Mouse (Mus musculus) cerebellum, adult 2 months (tissue): ENCODE measurements at regions not wholly inside any gene's neighbourhood (a gene's known extent, or its start where the extent isn't known, plus 50 kb on each side); places are given as distances from the start of the nearest gene placed in this dataset.

Experiments
- DNase-seq, 2 experiments: peaks; one replicate each; pipeline ENCODE4 v3.0.0; 2021
- H3K27ac ChIP-seq: fragments of 200-500 bp; 2 replicates; pipeline ENCODE4 v1.5.1; 2012; ENCODE audit warnings: low read length, control low read depth, inconsistent platforms; ENCODE audit not compliant: insufficient read depth
- H3K27me3 ChIP-seq: fragments of 200-500 bp; 2 replicates; pipeline ENCODE4 v1.6.1; 2012; ENCODE audit warnings: inconsistent platforms, mild to moderate bottlenecking, low read length, moderate library complexity; ENCODE audit not compliant: control insufficient read depth, insufficient read depth
- H3K4me1 ChIP-seq: fragments of 200-500 bp; 2 replicates; pipeline ENCODE4 v1.6.1; 2011; ENCODE audit warnings: low read length; ENCODE audit not compliant: control insufficient read depth, insufficient read depth
- H3K4me3 ChIP-seq: fragments of 200-500 bp; replicated peaks from 2 replicates; pipeline ENCODE3; 2011; ENCODE audit warnings: mild to moderate bottlenecking, low read depth, low read length, control low read depth; ENCODE audit not compliant: insufficient read depth
- CTCF ChIP-seq: fragments of 200-500 bp; IDR thresholded peaks from 2 replicates; pipeline ENCODE4 v1.5.1; 2011; ENCODE audit warnings: low read depth, mild to moderate bottlenecking, control low read depth, low read length, moderate library complexity, borderline replicate concordance; ENCODE audit not compliant: insufficient read depth
- POLR2A ChIP-seq: fragments of 200-500 bp; IDR thresholded peaks from 2 replicates; pipeline ENCODE4 v1.6.1; 2011; ENCODE audit warnings: low read length, control low read depth, borderline replicate concordance; ENCODE audit not compliant: insufficient read depth
- WGBS: fragments of 180-500 bp; shearing (Covaris S2); methylation state at CpG from one replicate; pipeline ENCODE4 v1.1.7; 2018; 5-methylcytosine and 5-hydroxymethylcytosine counted together

DNA sequence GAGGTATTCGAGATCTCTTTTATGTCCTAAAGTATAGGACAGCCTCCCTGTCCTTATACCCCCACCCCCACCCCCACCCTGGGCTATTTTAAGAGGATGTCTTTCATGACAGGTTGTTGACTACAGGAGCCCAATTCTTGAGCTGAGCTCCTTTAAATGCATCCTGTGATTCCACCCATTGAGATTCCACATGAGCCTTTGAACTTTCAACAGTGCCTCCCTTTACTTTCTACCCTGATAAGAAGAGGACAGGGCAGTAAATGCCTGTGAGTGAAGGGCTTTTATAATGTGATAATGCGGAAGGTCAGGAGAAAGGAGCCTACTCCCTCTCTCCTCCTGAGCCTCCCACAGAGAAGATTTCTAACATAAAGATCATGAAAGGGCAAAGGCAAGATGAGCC is 97.2 kb upstream of the Lmcd1 start:
- DNase-seq = no peak
- WGBS = 51% methylated on average over 2 of the region's 2 CpGs
- TF ChIP-seq POLR2A (no peak), CTCF (no peak)
- Histone ChIP-seq H3K4me1 (no peaks in the 10 kb centered on the region), H3K4me3 (no peak overlapping the region), H3K27ac (no peak overlapping the region), H3K27me3 (no peaks in the 10 kb centered on the region)

DNA sequence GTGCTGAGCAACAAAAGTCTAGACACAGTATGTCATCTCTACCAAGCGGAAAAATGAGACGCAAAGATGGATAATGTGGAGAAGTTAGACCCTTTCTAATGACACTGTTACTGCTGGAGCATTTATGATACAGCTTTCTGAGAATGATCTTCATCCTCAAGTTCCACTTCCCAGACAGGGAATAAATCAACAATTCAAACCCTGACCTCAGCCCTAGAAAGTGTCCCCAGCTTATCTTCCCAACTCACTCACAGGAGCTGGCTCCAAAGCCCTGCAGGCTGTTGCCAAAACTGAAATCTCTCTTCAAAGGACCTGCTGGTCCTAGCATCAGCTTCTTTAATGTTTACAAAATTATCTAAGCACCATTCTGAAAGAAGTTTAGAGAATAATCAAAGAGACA is 85.9 kb upstream of the Lmcd1 start:
- DNase-seq = no peak
- TF ChIP-seq POLR2A (no peak), CTCF (no peak)
- WGBS = 95% methylated on average over 2 of the region's 2 CpGs
- Histone ChIP-seq H3K4me1 (no peaks in the 10 kb centered on the region), H3K4me3 (no peak overlapping the region), H3K27ac (no peak overlapping the region), H3K27me3 (no peaks in the 10 kb centered on the region)

DNA sequence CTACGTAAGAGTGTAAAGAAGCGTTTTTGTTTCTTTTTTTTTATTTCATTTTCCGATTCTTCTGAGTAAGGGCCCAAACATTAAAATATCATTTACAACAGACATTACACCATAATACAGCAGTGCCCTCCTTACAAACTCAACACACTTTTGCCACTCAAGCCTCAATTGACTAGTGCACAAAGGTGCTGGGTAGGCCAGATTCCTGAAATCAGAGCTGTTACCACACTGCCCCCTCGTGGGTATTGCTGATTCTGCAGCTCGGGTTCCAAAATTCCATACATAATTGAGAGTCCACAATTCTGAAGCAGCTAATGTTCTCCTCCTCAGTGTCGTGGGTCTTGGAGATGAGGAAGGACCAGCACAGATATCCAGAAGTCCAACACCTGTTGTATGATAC is 82.5 kb upstream of the Lmcd1 start:
- Histone ChIP-seq H3K27me3 (no peaks in the 10 kb centered on the region), H3K27ac (no peak overlapping the region), H3K4me1 (no peaks in the 10 kb centered on the region), H3K4me3 (no peak overlapping the region)
- 49% methylated on average over 6 of the region's 6 CpGs for WGBS
- peak; percentile 24 to 66 for DNase-seq
- TF ChIP-seq POLR2A (no peak), CTCF (peak; percentile 82)

DNA sequence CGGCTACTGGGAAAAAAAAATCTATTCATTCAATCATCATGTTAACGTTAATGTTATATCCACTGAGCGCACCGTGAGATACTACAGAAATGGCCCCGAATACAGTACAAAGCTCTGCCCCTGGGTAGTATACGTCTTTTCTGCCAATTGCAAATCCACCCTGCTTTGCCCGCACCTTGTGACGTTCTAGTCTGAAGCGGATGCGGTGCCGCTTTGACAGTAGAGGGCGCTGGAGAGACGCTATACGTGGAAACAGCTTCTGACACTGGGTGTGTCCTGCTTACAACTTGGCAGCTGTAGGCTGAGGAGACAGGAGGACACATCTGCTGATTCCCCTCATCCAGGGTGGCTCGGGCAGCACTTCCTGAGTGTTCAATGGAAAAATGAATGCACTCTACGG is 76.1 kb upstream of the Lmcd1 start:
- Histone ChIP-seq H3K27me3 (no peaks in the 10 kb centered on the region; the same call in 1 of the 2 replicates), H3K4me1 (no peaks in the 10 kb centered on the region), H3K27ac (no peak overlapping the region), H3K4me3 (peak overlapping the region; percentile 23)
- DNase-seq = peak; percentile 46 to 52
- no peak for TF ChIP-seq POLR2A
- peak; percentile 75 for TF ChIP-seq CTCF
- 8% methylated on average over 16 of the region's 16 CpGs for WGBS

DNA sequence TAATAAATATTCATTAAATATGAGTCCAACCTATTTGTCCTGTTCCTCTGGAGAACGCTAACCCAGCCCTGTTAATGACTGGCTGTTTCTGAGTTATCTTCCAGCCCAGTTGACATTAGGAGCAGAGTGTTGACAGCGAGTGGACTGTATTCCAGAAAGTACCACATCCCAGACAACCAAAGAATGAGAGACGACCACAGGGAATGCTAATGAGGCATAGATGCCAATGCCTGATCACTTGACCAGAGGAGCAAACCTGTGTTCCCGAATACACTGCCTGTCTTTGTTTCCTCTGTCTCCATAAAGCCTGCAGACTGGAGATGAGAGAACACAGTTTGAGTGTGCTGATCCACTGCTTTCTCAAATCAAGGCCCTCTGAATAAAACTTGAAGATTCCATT is 74.3 kb upstream of the Lmcd1 start:
- Histone ChIP-seq H3K27ac (no peak overlapping the region), H3K27me3 (no peaks in the 10 kb centered on the region; the same call in 1 of the 2 replicates), H3K4me1 (no peaks in the 10 kb centered on the region), H3K4me3 (no peak overlapping the region)
- no peak for DNase-seq
- WGBS = 49% methylated on average over 4 of the region's 4 CpGs
- TF ChIP-seq POLR2A = no peak
- TF ChIP-seq CTCF = no peak

DNA sequence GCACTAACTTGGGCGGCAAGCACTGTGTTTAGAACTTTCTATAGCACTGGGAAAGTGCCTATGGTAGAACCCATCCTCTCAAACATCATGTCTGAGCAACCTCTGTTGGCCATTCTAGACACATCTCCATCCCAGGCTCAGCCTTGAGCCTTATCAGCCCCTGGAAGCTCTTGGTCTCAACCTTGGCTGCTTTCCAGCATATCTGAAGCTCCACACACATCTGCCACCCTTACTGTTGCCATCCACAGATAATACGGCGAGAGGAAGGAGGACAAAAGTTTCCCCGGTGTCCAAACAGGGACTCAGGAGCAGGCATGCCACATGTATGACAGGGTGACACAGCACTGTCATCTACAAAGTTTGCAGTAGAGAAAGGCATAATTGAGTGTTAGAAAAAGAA is 71.4 kb upstream of the Lmcd1 start:
- Histone ChIP-seq H3K27me3 (no peaks in the 10 kb centered on the region), H3K27ac (no peak overlapping the region), H3K4me3 (no peak overlapping the region), H3K4me1 (no peaks in the 10 kb centered on the region)
- WGBS = 54% methylated on average over 4 of the region's 4 CpGs
- TF ChIP-seq POLR2A (no peak), CTCF (no peak)
- DNase-seq = no peak

DNA sequence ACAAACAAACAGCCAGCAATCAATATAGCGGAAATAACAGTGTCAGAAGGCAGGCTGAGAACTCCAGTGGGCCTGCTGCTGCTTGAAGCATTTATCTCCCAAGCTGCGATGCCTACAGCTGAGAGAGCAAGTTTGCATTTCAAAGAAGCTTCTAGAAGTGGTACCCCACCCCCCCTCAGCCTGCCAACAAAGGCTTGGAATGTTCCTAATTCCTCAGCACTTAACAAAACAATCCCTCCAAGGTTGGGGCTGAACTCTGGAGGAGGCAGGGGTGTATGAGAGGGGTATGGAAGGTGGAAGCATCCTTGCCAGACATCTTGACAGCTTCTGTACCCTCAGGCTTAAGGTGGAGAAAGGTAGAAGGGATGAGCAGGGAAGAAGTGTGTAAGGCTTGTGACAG is 70.2 kb upstream of the Lmcd1 start:
- Histone ChIP-seq H3K4me3 (no peak overlapping the region), H3K27ac (no peak overlapping the region), H3K4me1 (no peaks in the 10 kb centered on the region), H3K27me3 (no peaks in the 10 kb centered on the region)
- TF ChIP-seq CTCF (no peak), POLR2A (no peak)
- 58% methylated on average over 2 of the region's 2 CpGs for WGBS
- no peak for DNase-seq

DNA sequence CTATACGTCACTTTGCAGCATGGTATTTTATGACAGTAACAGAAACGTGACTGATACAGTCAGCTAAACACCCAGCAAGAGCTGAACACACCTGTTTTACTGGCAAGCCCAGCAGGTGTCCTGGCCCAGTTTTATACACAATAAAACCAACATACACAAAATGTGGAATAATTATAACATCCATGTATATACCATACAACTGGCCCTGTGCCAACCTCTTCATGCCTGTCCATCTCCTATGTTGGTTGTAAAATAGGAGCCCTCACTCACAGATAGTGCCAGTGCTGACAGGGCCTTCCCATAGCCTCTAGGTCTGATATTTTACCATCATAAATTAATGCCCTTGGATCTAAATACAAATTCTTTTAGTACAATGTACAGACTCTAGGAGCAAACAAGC is 68.6 kb upstream of the Lmcd1 start:
- 65% methylated on average over 2 of the region's 2 CpGs for WGBS

DNA sequence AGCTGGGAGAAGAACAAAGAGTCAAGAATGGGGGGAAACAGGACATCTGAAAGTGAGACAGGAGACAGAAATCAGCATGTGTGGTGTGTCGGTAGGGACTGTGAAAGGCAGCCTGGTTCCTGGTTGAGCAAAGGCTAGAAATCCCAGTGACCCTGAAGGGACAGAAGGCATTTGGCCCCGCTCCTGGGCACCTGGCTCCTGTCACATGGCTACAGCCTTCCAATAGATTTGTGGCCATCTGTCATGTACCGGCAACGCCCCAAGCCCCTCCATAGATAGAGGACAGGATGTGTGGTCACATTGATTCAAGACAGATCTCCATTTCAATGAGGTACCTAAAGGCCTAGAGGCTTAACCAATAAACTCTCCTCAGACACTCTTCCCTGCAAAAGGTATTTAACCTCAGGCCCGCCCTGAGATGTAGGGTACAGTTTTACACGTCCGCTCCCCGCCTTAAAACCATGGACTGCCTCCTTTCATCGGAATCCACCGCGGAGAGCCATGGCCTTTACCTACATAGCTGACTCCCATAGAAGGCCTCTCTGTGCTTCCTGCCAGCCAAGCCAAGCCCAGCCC is 68.0 kb upstream of the Lmcd1 start:
- Histone ChIP-seq H3K4me3 (no peak overlapping the region), H3K4me1 (no peaks in the 10 kb centered on the region), H3K27me3 (no peaks in the 10 kb centered on the region), H3K27ac (no peak overlapping the region)
- 69% methylated on average over 11 of the region's 11 CpGs for WGBS
- no peak for DNase-seq
- TF ChIP-seq POLR2A = no peak
- no peak for TF ChIP-seq CTCF

More for the DNA sequence above, 68.6 kb upstream of the Lmcd1 start:
- TF ChIP-seq POLR2A = no peak
- no peak for TF ChIP-seq CTCF
- no peak overlapping the region for H3K27ac ChIP-seq
- H3K4me3 ChIP-seq = no peak overlapping the region
- H3K4me1 ChIP-seq = no peaks in the 10 kb centered on the region
- no peaks in the 10 kb centered on the region for H3K27me3 ChIP-seq
- DNase-seq = no peak
